Mouse (Mus musculus) brain, embryonic 14.5 days (tissue): ENCODE data around the gene Serpinb1a.

Source experiments
- CTCF ChIP-seq: fragments of 200-500 bp; IDR thresholded peaks from 2 replicates; pipeline ENCODE4 v1.5.1; 2012; ENCODE audit warnings: inconsistent platforms, mild to moderate bottlenecking, moderate library complexity, borderline replicate concordance; ENCODE audit not compliant: insufficient read depth, insufficient read length; ENCODE audit errors: extremely low read depth
- POLR2A ChIP-seq: fragments of 200-500 bp; IDR thresholded peaks from 2 replicates; pipeline ENCODE4 v1.6.1; 2012; ENCODE audit warnings: mild to moderate bottlenecking, inconsistent platforms, borderline replicate concordance; ENCODE audit not compliant: poor library complexity, insufficient read depth, insufficient read length, severe bottlenecking; ENCODE audit errors: extremely low read depth

- TF ChIP-seq POLR2A (no peak), CTCF (no peak)
Measured at GRCm38 (mm10) chr13:32849092-32849491, 1.9 kb downstream of the Serpinb1a start.
